Mouse (Mus musculus): ENCODE results near the gene Bpifa1. TPM values are rescaled to one million over a fixed set of nuclear protein-coding genes. Genes with fewer than 3 reads are reported as not detected.

Gene Bpifa1
- polyA plus RNA-seq, 1 experiment from 2014 or later, result not detected

GRCm38 (mm10) chr2:154190546-154191258, 48.0 kb downstream of the Bpifa1 start, which contains the start of gene Bpifb1:
TSS of gene Bpifb1 (plus strand) at chr2:154190818.
- peaks cover 11% of the 10 kb centered on the region; the same call in 1 of the 2 replicates for H3K4me1 ChIP-seq (ENCODE audit: control insufficient read depth, insufficient read depth, low read length)
- ATAC-seq (replicated peaks; ENCODE audit: insufficient number of reproducible peaks, low FRiP score, low TSS enrichment), result no peak
- no peak within 1 kb of the TSS for H3K4me3 ChIP-seq (ENCODE audit: low read depth, low read length)
- no peak within 1 kb of the TSS for H3K4me2 ChIP-seq
- no peak within 1 kb of the TSS for H3K27ac ChIP-seq (ENCODE audit: low read depth, low read length)
- no peaks in the 10 kb centered on the region for H3K36me3 ChIP-seq (ENCODE audit: control insufficient read depth, insufficient read depth, low read length)
- no peak within 1 kb of the TSS for H3K9ac ChIP-seq (ENCODE audit: low read depth, low read length)
- H3K9me3 ChIP-seq (replicated peaks; ENCODE audit: control insufficient read depth, low read length), result no peaks in the 10 kb centered on the region
- no peaks in the 10 kb centered on the region for H3K27me3 ChIP-seq (ENCODE audit: control insufficient read depth, insufficient read depth, low read length)
- 84% methylated on average over 11 of the region's 11 CpGs for WGBS (ENCODE audit: insufficient replicate concordance)

- H3K4me1 ChIP-seq (ENCODE audit: control insufficient read depth, insufficient read depth, low read length), result peaks cover 11% of the 10 kb centered on the region; the same call in 1 of the 2 replicates
- H3K36me3 ChIP-seq (ENCODE audit: control insufficient read depth, insufficient read depth, low read length), result no peaks in the 10 kb centered on the region
- H3K27ac ChIP-seq (ENCODE audit: low read depth, low read length), result no peak overlapping the region
- H3K4me3 ChIP-seq (ENCODE audit: low read depth, low read length), result no peak overlapping the region
- H3K27me3 ChIP-seq (ENCODE audit: control insufficient read depth, insufficient read depth, low read length), result no peaks in the 10 kb centered on the region
- no peaks in the 10 kb centered on the region for H3K9me3 ChIP-seq (replicated peaks; ENCODE audit: control insufficient read depth, low read length)
- WGBS (ENCODE audit: insufficient replicate concordance), result 43% methylated on average over 2 of the region's 2 CpGs
- no peak overlapping the region for H3K4me2 ChIP-seq
- no peak for ATAC-seq (replicated peaks; ENCODE audit: insufficient number of reproducible peaks, low FRiP score, low TSS enrichment)
- H3K9ac ChIP-seq (ENCODE audit: low read depth, low read length), result no peak overlapping the region
These were observed 49.5 kb downstream of the Bpifa1 start for GRCm38 (mm10) chr2:154192141-154192540.

- H3K9me3 ChIP-seq (replicated peaks; ENCODE audit: control insufficient read depth, low read length), result no peaks in the 10 kb centered on the region
- no peak overlapping the region for H3K4me2 ChIP-seq
- WGBS (ENCODE audit: insufficient replicate concordance), result 76% methylated on average over 4 of the region's 4 CpGs
- H3K27me3 ChIP-seq (ENCODE audit: control insufficient read depth, insufficient read depth, low read length), result no peaks in the 10 kb centered on the region
- peaks cover 11% of the 10 kb centered on the region; the same call in 1 of the 2 replicates for H3K4me1 ChIP-seq (ENCODE audit: control insufficient read depth, insufficient read depth, low read length)
- no peak for ATAC-seq (replicated peaks; ENCODE audit: insufficient number of reproducible peaks, low FRiP score, low TSS enrichment)
- H3K36me3 ChIP-seq (ENCODE audit: control insufficient read depth, insufficient read depth, low read length), result no peaks in the 10 kb centered on the region
- no peak overlapping the region for H3K4me3 ChIP-seq (ENCODE audit: low read depth, low read length)
- H3K27ac ChIP-seq (ENCODE audit: low read depth, low read length), result no peak overlapping the region
- no peak overlapping the region for H3K9ac ChIP-seq (ENCODE audit: low read depth, low read length)
These were observed 50.4 kb downstream of the Bpifa1 start for GRCm38 (mm10) chr2:154193071-154193470.

- H3K4me2 ChIP-seq, result no peak overlapping the region
- no peaks in the 10 kb centered on the region for H3K9me3 ChIP-seq (replicated peaks; ENCODE audit: control insufficient read depth, low read length)
- H3K4me1 ChIP-seq (ENCODE audit: control insufficient read depth, insufficient read depth, low read length), result peaks cover 11% of the 10 kb centered on the region; the same call in 1 of the 2 replicates
- H3K27ac ChIP-seq (ENCODE audit: low read depth, low read length), result no peak overlapping the region
- 50% methylated on average over 5 of the region's 5 CpGs for WGBS (ENCODE audit: insufficient replicate concordance)
- H3K4me3 ChIP-seq (ENCODE audit: low read depth, low read length), result no peak overlapping the region
- no peaks in the 10 kb centered on the region for H3K27me3 ChIP-seq (ENCODE audit: control insufficient read depth, insufficient read depth, low read length)
- no peaks in the 10 kb centered on the region for H3K36me3 ChIP-seq (ENCODE audit: control insufficient read depth, insufficient read depth, low read length)
- no peak for ATAC-seq (replicated peaks; ENCODE audit: insufficient number of reproducible peaks, low FRiP score, low TSS enrichment)
- no peak overlapping the region for H3K9ac ChIP-seq (ENCODE audit: low read depth, low read length)
These were observed 51.4 kb downstream of the Bpifa1 start for GRCm38 (mm10) chr2:154193994-154194504.

- no peak overlapping the region for H3K27ac ChIP-seq (ENCODE audit: low read depth, low read length)
- H3K9ac ChIP-seq (ENCODE audit: low read depth, low read length), result no peak overlapping the region
- no peaks in the 10 kb centered on the region for H3K36me3 ChIP-seq (ENCODE audit: control insufficient read depth, insufficient read depth, low read length)
- no peak for ATAC-seq (replicated peaks; ENCODE audit: insufficient number of reproducible peaks, low FRiP score, low TSS enrichment)
- peaks cover 8% of the 10 kb centered on the region; the same call in 1 of the 2 replicates for H3K4me1 ChIP-seq (ENCODE audit: control insufficient read depth, insufficient read depth, low read length)
- no peaks in the 10 kb centered on the region for H3K27me3 ChIP-seq (ENCODE audit: control insufficient read depth, insufficient read depth, low read length)
- H3K4me2 ChIP-seq, result no peak overlapping the region
- WGBS (ENCODE audit: insufficient replicate concordance), result 85% methylated on average over 9 of the region's 9 CpGs
- H3K4me3 ChIP-seq (ENCODE audit: low read depth, low read length), result no peak overlapping the region
- H3K9me3 ChIP-seq (replicated peaks; ENCODE audit: control insufficient read depth, low read length), result no peaks in the 10 kb centered on the region
These were observed 54.4 kb downstream of the Bpifa1 start for GRCm38 (mm10) chr2:154197036-154197435.

Other genes starting within 250 kb of the Bpifa1 start
- gene Bpifb6, start 242.5 kb upstream of the Bpifa1 start, polyA plus RNA-seq (2014; fragmentation: Nextera tagmentation; extraction: Ambion mirVana), result not detected in 2 replicates
- gene Bpifb3, start 224.7 kb upstream of the Bpifa1 start, polyA plus RNA-seq (2014; fragmentation: Nextera tagmentation; extraction: Ambion mirVana), result not detected in 2 replicates
- gene Bpifb4, start 204.7 kb upstream of the Bpifa1 start, polyA plus RNA-seq (2014; fragmentation: Nextera tagmentation; extraction: Ambion mirVana), result not detected in 2 replicates
- gene Bpifa6, start 167.9 kb upstream of the Bpifa1 start, polyA plus RNA-seq (2014; fragmentation: Nextera tagmentation; extraction: Ambion mirVana), result not detected in 2 replicates
- gene Bpifa2, start 134.6 kb upstream of the Bpifa1 start, polyA plus RNA-seq (2014; fragmentation: Nextera tagmentation; extraction: Ambion mirVana), result not detected in 2 replicates
- not detected in 2 replicates for gene Bpifa3, start 12.5 kb upstream of the Bpifa1 start, polyA plus RNA-seq (2014; fragmentation: Nextera tagmentation; extraction: Ambion mirVana)
- not detected in 2 replicates for gene Bpifa5, start 19.7 kb downstream of the Bpifa1 start, polyA plus RNA-seq (2014; fragmentation: Nextera tagmentation; extraction: Ambion mirVana)
- 0.13 and 0.27 TPM in 2 replicates for gene Bpifb1, start 47.9 kb downstream of the Bpifa1 start, polyA plus RNA-seq (2014; fragmentation: Nextera tagmentation; extraction: Ambion mirVana)
- 0.35 and 0.40 TPM in 2 replicates for gene Bpifb5, start 80.9 kb downstream of the Bpifa1 start, polyA plus RNA-seq (2014; fragmentation: Nextera tagmentation; extraction: Ambion mirVana)
- not detected in 2 replicates for gene Bpifb9a, start 115.0 kb downstream of the Bpifa1 start, polyA plus RNA-seq (2014; fragmentation: Nextera tagmentation; extraction: Ambion mirVana)
- not detected in 2 replicates for gene Bpifb9b, start 164.3 kb downstream of the Bpifa1 start, polyA plus RNA-seq (2014; fragmentation: Nextera tagmentation; extraction: Ambion mirVana)
- gene Cdk5rap1, start 230.1 kb downstream of the Bpifa1 start, polyA plus RNA-seq (2014; fragmentation: Nextera tagmentation; extraction: Ambion mirVana), result 14.1 and 18.3 TPM in 2 replicates

Measured in heart, embryonic 11.5 days (tissue).